Mouse (Mus musculus): Measurements from ENCODE around the gene Gm5089. TPM values are rescaled to one million over a fixed set of nuclear protein-coding genes. Genes with fewer than 3 reads are reported as not detected.
"Not testable (repeated sequence)": the region's sequence is repeated elsewhere in the genome, so short reads cannot be mapped to it uniquely, and the experiment has no call there.

Gm5089 gene
- polyA plus RNA-seq, 1 experiment from 2014 or later, result 2.1 TPM

DNA sequence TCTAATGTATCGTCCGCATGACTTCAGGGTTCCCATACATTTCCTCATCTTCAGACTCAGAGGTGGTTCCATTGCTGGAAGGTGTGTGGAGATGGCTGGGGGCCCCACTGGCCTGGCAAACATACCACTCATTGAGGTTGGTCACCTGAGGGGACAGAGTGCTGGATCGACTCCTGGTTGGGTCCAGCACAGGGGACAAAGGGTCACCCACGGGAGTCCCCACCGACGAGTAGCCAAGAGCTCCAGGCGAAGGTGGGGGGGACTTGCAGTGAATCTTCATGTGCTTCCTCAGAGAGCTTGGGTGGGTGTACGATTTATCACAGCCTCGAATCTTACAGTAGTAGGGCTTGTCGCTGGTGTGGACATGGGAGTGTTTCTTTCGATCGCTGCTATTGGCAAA, 8.4 kb upstream of the Gm5089 start:
- not testable (repeated sequence) for H3K36me3 ChIP-seq (replicated peaks); H3K9me3 ChIP-seq; H3K27ac ChIP-seq; ATAC-seq (ENCODE audit: low FRiP score); H3K4me3 ChIP-seq (replicated peaks)
- H3K9ac ChIP-seq, result peak overlapping the region; percentile 61; the same call in 1 of the 2 replicates
- H3K4me2 ChIP-seq, result peak overlapping the region; percentile 51
- WGBS, result 66% methylated on average over 12 of the region's 12 CpGs
- H3K27me3 ChIP-seq, result peaks cover 40% of the 10 kb centered on the region
- H3K4me1 ChIP-seq, result peaks cover 40% of the 10 kb centered on the region

DNA sequence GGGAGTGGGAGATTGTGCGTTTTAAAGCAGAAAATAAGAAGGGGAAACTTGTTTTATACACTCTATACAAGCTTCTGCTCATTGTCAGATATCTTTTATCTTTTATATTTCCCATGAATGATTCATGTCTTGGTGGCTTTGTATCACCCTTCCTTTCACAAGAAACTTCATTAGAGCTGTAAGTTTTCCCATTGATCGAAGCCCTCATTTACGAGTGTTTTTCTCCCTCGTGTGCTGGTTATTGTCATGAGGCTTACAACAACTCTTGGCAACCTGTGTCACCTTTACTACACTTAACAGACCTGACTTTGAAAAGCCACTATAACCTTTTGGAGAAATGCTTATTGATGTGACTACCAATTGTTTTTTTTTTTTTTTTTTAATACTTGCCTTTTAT, 4.6 kb upstream of the Gm5089 start:
- Histone ChIP-seq H3K4me2 (no peak overlapping the region), H3K4me1 (peaks cover 57% of the 10 kb centered on the region), H3K9me3 (no peaks in the 10 kb centered on the region), H3K27me3 (peaks cover 39% of the 10 kb centered on the region), H3K9ac (no peak overlapping the region), H3K4me3 (replicated peaks) (no peak overlapping the region), H3K36me3 (replicated peaks) (no peaks in the 10 kb centered on the region), H3K27ac (peak overlapping the region; percentile 83)
- ATAC-seq (ENCODE audit: low FRiP score), result no peak
- whole genome bisulfite sequencing, result 12% methylated on average over 4 of the region's 4 CpGs

DNA sequence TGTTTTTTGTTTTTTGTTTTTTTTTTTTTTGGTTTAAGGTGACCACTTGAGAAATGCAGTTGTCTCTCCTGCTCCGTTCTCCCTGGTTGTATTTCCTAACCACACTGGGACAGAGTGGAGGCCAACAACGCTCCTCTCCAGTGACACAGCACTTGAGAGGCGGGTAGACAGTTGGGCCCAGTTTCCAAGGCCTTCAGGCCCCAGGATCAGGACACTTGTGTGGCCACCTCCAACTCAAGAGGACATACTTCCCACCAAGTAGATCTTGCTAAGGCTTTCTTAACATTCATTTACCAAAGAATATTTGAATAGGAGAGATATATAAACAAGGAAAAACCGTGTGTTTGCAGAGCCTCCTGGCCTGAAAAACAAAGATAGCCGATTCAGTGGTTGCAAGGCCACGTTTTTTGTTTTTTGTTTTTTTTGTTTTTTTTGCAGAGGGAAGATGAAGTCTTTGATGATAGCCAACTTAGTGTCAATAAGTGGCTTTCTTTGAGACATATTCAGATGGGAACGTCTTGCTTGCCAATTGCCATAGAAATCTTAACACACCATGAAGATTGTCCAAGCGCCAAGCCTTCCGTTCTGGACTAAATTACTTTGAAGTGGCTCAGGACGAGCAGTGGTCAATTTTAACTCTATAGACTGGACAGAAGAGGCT, 4.1 kb upstream of the Gm5089 start:
- Histone ChIP-seq H3K9me3 (no peaks in the 10 kb centered on the region), H3K36me3 (replicated peaks) (no peaks in the 10 kb centered on the region), H3K27me3 (peaks cover 40% of the 10 kb centered on the region), H3K27ac (peak overlapping the region; percentile 83), H3K9ac (no peak overlapping the region; the same call in 1 of the 2 replicates), H3K4me2 (no peak overlapping the region), H3K4me1 (peaks cover 57% of the 10 kb centered on the region), H3K4me3 (replicated peaks) (no peak overlapping the region)
- 21% methylated on average over 10 of the region's 10 CpGs for WGBS
- no peak for ATAC-seq (ENCODE audit: low FRiP score)

DNA sequence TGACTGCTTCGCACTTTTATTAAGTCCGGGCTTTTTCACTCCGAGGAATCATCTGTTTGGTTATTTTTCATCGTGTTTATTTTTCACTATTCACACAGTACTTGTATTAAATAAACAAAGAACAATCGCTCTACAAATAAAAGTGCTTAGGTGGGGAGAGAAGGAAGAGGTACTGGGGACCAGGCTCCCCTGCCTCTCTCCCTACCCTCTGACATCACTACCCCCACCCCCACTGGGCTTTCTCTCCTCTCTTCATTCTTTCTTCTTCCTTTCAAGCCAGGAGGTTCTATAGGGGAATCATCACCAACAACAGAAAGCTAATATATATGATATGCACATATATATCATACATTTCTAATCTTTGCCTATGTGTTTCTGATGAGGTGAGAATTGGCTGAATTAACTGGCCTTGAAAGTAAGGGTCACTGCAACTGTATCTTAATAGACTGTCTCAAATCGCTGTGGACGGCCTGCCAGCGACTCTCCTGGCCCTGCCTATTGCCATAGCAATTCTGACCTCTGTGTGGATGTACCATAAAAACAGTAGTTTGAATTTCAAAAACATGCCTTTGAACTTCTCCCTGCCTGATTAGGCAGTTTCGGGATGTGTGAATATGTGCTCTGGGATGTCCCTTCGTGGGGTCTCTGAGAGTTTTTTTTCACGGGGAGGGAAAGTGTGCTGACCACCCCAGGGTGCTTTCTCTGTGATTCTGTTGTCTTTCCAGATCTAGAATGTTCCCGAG, 3.3 kb upstream of the Gm5089 start:
- Histone ChIP-seq H3K4me2 (peak overlapping the region; percentile 51), H3K36me3 (replicated peaks) (no peaks in the 10 kb centered on the region), H3K4me1 (peaks cover 65% of the 10 kb centered on the region), H3K9ac (0 out of 2 replicates have a peak overlapping the region, but pooled peaks have one; percentile 12), H3K27ac (peak overlapping the region; percentile 91), H3K9me3 (no peaks in the 10 kb centered on the region), H3K27me3 (peaks cover 44% of the 10 kb centered on the region), H3K4me3 (replicated peaks) (peak overlapping the region; percentile 21; the same call in 1 of the 2 replicates)
- 5% methylated on average over 12 of the region's 12 CpGs for WGBS
- ATAC-seq (ENCODE audit: low FRiP score), result peak; percentile 47; the same call in 1 of the 2 replicates

DNA sequence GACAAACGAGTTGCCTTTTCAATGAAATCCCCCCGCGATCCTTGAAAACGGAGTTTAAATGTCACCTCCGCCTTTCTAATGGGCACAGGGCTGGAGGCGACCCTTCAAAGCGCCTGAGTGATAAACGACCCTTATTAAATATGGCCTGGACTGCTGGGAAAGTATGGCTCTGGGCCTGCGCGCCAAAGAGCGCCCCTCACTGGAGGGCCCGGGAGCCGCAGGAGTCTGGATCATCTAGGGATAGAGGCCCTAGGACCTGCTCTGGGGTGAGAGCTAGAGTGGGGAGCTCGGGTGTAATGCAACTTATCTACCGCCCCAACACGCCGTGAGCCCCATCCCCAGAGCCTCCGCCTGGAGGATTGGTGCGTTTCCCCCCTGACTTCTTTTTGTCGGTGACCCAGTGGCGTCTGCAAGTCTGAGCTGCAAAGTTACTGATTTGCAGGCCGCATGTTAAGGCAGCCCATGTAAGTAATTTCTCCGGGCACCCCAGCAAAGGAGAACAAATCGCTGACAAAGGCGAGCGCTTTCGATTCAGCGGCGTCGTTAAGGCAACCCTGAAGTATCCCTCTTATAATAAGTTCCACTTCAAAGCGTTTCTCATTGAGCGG, 2.6 kb upstream of the Gm5089 start:
- Histone ChIP-seq H3K27ac (peak overlapping the region; percentile 91), H3K4me3 (replicated peaks) (peak overlapping the region; percentile 21), H3K4me1 (peaks cover 65% of the 10 kb centered on the region), H3K9ac (peak overlapping the region; percentile 12; the same call in 1 of the 2 replicates), H3K4me2 (peak overlapping the region; percentile 51), H3K9me3 (no peaks in the 10 kb centered on the region), H3K36me3 (replicated peaks) (no peaks in the 10 kb centered on the region), H3K27me3 (peaks cover 50% of the 10 kb centered on the region)
- WGBS, result under 1% methylated on average over 32 of the region's 32 CpGs
- ATAC-seq (ENCODE audit: low FRiP score), result peak; percentile 80

DNA sequence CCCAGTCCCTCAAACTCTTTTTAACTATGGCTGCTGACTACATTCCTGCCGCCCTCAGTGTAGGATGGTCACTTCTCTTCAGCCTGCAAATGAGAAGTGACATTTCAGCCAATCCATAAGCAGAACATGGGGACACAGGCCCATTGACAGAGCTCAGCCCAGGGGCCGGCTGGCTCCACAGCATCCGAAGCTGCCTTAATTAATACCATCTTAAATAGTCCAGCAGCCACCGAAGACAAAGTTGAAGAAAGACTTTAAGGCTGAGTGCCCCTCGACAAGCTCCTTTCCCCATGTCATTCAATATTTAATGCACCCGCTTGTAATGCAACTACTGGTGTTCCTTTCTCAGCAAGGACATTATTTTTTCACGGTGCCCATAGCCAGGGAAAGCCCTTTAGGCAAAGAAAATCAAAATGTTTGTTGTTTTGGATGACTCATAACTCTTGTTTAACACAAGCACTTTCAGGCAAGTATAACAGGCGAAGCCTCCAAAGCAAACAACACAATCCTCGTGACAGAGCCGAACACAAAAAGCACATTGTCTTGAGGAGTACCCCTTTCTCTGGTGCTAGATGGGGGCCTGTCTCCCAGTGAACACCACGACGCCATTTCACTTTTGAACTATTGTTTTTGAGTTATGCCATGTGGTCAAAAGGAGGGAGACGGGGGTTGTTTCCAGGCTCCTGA, 1.9 kb upstream of the Gm5089 start:
- Histone ChIP-seq H3K9me3 (no peaks in the 10 kb centered on the region), H3K4me1 (peaks cover 65% of the 10 kb centered on the region), H3K4me2 (peak overlapping the region; percentile 51), H3K27me3 (peaks cover 56% of the 10 kb centered on the region), H3K9ac (peak overlapping the region; percentile 21; the same call in 1 of the 2 replicates), H3K36me3 (replicated peaks) (no peaks in the 10 kb centered on the region), H3K4me3 (replicated peaks) (peak overlapping the region; percentile 21), H3K27ac (peak overlapping the region; percentile 91)
- ATAC-seq (ENCODE audit: low FRiP score), result peak; percentile 15; the same call in 1 of the 2 replicates
- WGBS, result 4% methylated on average over 13 of the region's 13 CpGs

DNA sequence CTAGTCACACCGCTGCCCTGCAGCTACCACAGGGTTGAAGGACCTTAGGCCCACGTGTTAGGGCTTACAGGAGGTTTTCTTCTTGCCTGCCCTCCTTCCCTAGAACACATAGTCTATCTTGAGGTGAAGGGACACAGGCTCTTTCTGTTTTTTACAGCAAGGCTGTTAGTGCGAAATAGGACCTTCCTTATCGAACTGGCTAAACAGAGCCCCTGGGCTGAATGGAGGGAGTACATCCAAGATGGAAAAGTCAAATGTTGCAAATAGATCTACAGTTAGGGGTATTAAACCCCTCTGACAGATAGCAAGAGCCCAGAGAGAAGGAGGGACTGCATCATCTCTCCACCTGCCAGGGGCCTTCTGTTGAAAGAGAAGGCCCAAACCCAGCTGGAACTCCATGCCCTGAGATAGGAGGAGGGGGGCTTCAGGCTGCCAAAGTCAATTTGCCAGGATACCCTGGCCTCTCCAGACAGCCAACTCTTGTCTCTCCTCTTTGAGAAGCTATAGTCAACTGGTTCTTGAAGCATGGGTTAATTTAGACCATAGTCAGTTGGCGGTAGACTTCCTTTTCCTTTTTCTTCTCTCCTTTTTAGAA, 733 bp upstream of the Gm5089 start:
- peaks cover 65% of the 10 kb centered on the region for H3K4me1 ChIP-seq
- peak overlapping the region; percentile 70; the same call in 1 of the 2 replicates for H3K9ac ChIP-seq
- H3K36me3 ChIP-seq (replicated peaks), result no peaks in the 10 kb centered on the region
- no peak for ATAC-seq (ENCODE audit: low FRiP score)
- H3K27me3 ChIP-seq, result peaks cover 66% of the 10 kb centered on the region
- 53% methylated on average over 5 of the region's 5 CpGs for WGBS
- no peaks in the 10 kb centered on the region for H3K9me3 ChIP-seq
- H3K4me3 ChIP-seq (replicated peaks), result no peak overlapping the region
- peak overlapping the region; percentile 89 for H3K27ac ChIP-seq
- H3K4me2 ChIP-seq, result peak overlapping the region; percentile 76

DNA sequence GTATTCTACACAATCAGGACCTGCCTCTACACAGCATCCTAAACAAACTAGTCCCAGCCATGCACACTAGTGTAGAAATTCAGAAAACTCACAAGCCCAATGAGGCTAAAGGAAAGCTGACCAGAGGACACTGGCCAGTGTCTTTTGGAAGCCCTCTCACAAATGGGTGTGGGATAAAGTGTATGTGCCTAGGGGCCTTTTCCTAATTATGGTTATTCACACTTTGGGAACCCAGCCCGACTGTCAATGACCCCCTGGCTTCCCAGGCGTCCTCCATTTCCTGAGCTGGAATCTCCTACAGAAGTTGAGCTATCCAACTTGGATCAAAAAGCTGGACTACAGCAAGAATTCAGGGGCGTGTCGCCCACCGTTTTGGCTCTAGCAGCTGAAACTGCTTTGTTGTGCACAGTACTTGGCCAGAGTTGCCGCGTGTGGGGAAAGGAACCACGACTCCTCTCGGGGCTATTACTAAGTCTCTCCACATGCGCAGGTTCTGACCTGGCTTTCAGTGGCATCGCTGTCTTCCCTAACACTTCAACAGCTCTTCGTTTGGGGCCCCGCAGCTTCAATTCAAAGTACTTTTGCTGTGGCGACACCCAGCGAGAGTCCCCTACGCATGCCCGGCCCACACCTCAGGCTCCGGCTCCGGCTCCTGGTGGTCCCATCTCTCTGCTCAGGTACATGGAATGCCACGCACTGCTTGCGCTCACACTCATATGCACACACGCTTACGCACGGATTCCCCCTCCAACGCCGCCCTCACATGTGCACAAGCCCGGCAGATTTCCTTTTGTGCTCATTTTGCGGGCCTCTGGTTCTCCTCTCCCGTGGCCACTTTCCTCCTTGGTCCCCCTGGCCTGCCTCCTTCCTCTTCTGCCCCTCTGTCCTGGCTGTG, 1.1 kb downstream of the Gm5089 start:
- Histone ChIP-seq H3K4me3 (replicated peaks) (peak overlapping the region; percentile 50), H3K4me2 (peak overlapping the region; percentile 76), H3K9ac (peak overlapping the region; percentile 70), H3K4me1 (peaks cover 53% of the 10 kb centered on the region), H3K36me3 (replicated peaks) (no peaks in the 10 kb centered on the region), H3K27ac (peak overlapping the region; percentile 89), H3K27me3 (peaks cover 68% of the 10 kb centered on the region), H3K9me3 (no peaks in the 10 kb centered on the region)
- no peak for ATAC-seq (ENCODE audit: low FRiP score)
- WGBS, result 4% methylated on average over 29 of the region's 29 CpGs

DNA sequence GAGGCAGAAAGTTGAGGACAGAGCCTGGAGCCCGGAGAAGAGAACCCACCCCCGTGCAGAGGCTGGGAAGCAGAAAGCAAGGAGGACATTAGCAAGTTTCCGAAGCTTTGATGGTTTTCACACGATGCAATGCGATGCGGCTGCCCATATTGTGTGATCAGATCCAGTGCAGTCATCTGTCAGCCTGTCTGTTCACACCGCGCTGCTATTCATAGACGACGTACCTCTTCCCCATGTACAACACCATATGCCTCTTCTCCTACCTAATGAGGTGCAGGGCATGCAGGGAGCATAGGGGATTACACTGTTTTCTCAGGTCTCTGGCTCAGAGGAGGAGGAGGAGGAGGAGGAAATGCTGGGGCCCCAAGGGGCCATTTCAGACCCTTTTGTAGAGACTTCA, 14.1 kb downstream of the Gm5089 start:
- Histone ChIP-seq H3K9me3 (no peaks in the 10 kb centered on the region), H3K27me3 (no peaks in the 10 kb centered on the region; the same call in 1 of the 2 replicates), H3K9ac (no peak overlapping the region), H3K27ac (no peak overlapping the region), H3K36me3 (replicated peaks) (no peaks in the 10 kb centered on the region), H3K4me1 (0 out of 2 replicates have a peak, but pooled peaks cover 7% of the 10 kb centered on the region), H3K4me2 (no peak overlapping the region), H3K4me3 (replicated peaks) (no peak overlapping the region)
- ATAC-seq (ENCODE audit: low FRiP score), result peak; percentile 39; the same call in 1 of the 2 replicates
- 61% methylated on average over 10 of the region's 10 CpGs for WGBS

DNA sequence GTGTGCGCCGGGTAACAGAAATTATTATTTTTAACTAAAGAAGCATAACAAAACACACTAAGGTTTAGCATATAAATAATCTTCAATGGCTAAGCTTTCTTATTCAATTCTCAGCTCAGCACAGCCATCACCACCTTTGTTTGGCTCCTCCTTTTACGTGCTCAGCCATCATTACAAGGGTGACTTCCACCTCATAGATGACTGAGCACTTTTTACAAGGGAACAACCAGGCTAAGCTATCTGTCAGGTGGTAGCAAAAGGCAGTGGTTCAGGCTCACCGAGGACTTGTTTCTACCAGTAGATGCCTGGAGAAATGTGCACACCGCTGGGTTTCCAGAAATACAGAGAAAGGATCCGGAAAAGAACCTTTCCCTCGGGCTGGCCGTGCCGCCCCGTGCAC, 16.9 kb downstream of the Gm5089 start:
- Histone ChIP-seq H3K4me2 (no peak overlapping the region), H3K36me3 (replicated peaks) (no peaks in the 10 kb centered on the region), H3K9me3 (no peaks in the 10 kb centered on the region), H3K4me1 (0 out of 2 replicates have a peak, but pooled peaks cover 7% of the 10 kb centered on the region), H3K27ac (no peak overlapping the region), H3K9ac (no peak overlapping the region), H3K27me3 (no peaks in the 10 kb centered on the region), H3K4me3 (replicated peaks) (no peak overlapping the region)
- no peak for ATAC-seq (ENCODE audit: low FRiP score)
- 90% methylated on average over 10 of the region's 10 CpGs for WGBS

DNA sequence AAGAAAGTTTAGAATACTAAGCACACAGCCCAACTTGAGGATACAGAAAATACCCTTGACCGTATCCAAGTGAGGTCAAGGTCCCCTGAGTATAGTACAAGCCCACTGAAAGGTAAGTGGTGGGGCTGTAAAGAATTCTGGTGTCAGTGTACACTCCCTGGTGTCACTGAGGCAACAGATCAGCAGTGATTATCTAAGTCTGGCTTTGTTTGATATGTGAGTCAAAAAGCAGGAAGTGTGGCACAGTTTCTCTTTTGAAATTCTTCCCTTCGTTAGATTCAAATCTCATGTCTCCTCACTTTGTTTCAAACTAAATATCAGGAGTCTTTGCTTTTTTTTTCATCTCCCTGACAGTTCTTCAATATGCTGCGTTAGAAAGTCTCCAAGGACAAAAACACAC, 18.4 kb downstream of the Gm5089 start:
- no peak overlapping the region for H3K27ac ChIP-seq
- no peaks in the 10 kb centered on the region for H3K27me3 ChIP-seq
- WGBS, result 64% methylated on average over 3 of the region's 3 CpGs
- H3K36me3 ChIP-seq (replicated peaks), result no peaks in the 10 kb centered on the region
- no peak overlapping the region for H3K9ac ChIP-seq
- peaks cover 8% of the 10 kb centered on the region for H3K4me1 ChIP-seq
- no peak for ATAC-seq (ENCODE audit: low FRiP score)
- no peak overlapping the region for H3K4me3 ChIP-seq (replicated peaks)
- H3K9me3 ChIP-seq, result no peaks in the 10 kb centered on the region
- no peak overlapping the region for H3K4me2 ChIP-seq

Data from forebrain, embryonic 12.5 days (tissue).